Mouse (Mus musculus): ENCODE results near the gene Slc25a3. TPM values are rescaled to one million over a fixed set of nuclear protein-coding genes. Genes with fewer than 3 reads are reported as not detected.

The Slc25a3 gene
- polyA plus RNA-seq (2016; fragmentation: Nextera tagmentation; extraction: Ambion mirVana) = 384 and 413 TPM in 2 replicates

GRCm38 (mm10) chr10:91123828-91124822 lies at the start of gene Slc25a3:
Gene Slc25a3 (minus strand): TSS chr10:91124059.
- peak; percentile 98 for DNase-seq (ENCODE audit: low spot score)
- peaks cover 20% of the 10 kb centered on the region for H3K4me1 ChIP-seq (replicated peaks)
- H3K4me3 ChIP-seq = peak within 1 kb of the TSS; percentile 100
- H3K36me3 ChIP-seq = peaks cover 31% of the 10 kb centered on the region
- peak within 1 kb of the TSS; percentile 96 for H3K27ac ChIP-seq
- WGBS = 15% methylated on average over 59 of the region's 59 CpGs
- H3K9me3 ChIP-seq = no peaks in the 10 kb centered on the region
- H3K27me3 ChIP-seq (ENCODE audit: insufficient read depth, poor library complexity, severe bottlenecking) = no peaks in the 10 kb centered on the region

GRCm38 (mm10) chr10:91172329-91173100 lies 48.7 kb upstream of the Slc25a3 start:
- Histone ChIP-seq H3K4me1 (replicated peaks) (peaks cover 28% of the 10 kb centered on the region), H3K27me3 (ENCODE audit: insufficient read depth, poor library complexity, severe bottlenecking) (no peaks in the 10 kb centered on the region), H3K36me3 (peaks cover 12% of the 10 kb centered on the region), H3K4me3 (peak overlapping the region; percentile 98), H3K27ac (peak overlapping the region; percentile 100), H3K9me3 (no peaks in the 10 kb centered on the region)
- 90% methylated on average over 14 of the region's 14 CpGs for WGBS
- DNase-seq (ENCODE audit: low spot score) = no peak

GRCm38 (mm10) chr10:91171455-91172328 lies 47.8 kb upstream of the Slc25a3 start:
- under 1% methylated on average over 68 of the region's 68 CpGs for WGBS
- peak; percentile 94 for DNase-seq (ENCODE audit: low spot score)
- H3K27ac ChIP-seq = peak overlapping the region; percentile 100
- H3K4me3 ChIP-seq = peak overlapping the region; percentile 98
- no peaks in the 10 kb centered on the region for H3K9me3 ChIP-seq
- peaks cover 17% of the 10 kb centered on the region for H3K36me3 ChIP-seq
- peaks cover 32% of the 10 kb centered on the region for H3K4me1 ChIP-seq (replicated peaks)
- H3K27me3 ChIP-seq (ENCODE audit: insufficient read depth, poor library complexity, severe bottlenecking) = no peaks in the 10 kb centered on the region

GRCm38 (mm10) chr10:91171041-91171440 lies 47.2 kb upstream of the Slc25a3 start:
- peaks cover 32% of the 10 kb centered on the region for H3K4me1 ChIP-seq (replicated peaks)
- peak overlapping the region; percentile 100 for H3K27ac ChIP-seq
- WGBS = under 1% methylated on average over 59 of the region's 59 CpGs
- DNase-seq (ENCODE audit: low spot score) = no peak
- peak overlapping the region; percentile 98 for H3K4me3 ChIP-seq
- H3K27me3 ChIP-seq (ENCODE audit: insufficient read depth, poor library complexity, severe bottlenecking) = no peaks in the 10 kb centered on the region
- H3K9me3 ChIP-seq = no peaks in the 10 kb centered on the region
- peaks cover 20% of the 10 kb centered on the region for H3K36me3 ChIP-seq

GRCm38 (mm10) chr10:91170143-91170941 lies 46.5 kb upstream of the Slc25a3 start:
- H3K36me3 ChIP-seq = peaks cover 27% of the 10 kb centered on the region
- no peaks in the 10 kb centered on the region for H3K27me3 ChIP-seq (ENCODE audit: insufficient read depth, poor library complexity, severe bottlenecking)
- WGBS = 0% methylated on average over 50 of the region's 50 CpGs
- H3K9me3 ChIP-seq = no peaks in the 10 kb centered on the region
- peak overlapping the region; percentile 98 for H3K4me3 ChIP-seq
- peaks cover 32% of the 10 kb centered on the region for H3K4me1 ChIP-seq (replicated peaks)
- H3K27ac ChIP-seq = peak overlapping the region; percentile 100
- DNase-seq (ENCODE audit: low spot score) = peak; percentile 88

GRCm38 (mm10) chr10:91169414-91170065 lies 45.7 kb upstream of the Slc25a3 start:
- peak overlapping the region; percentile 98 for H3K4me3 ChIP-seq
- H3K36me3 ChIP-seq = peaks cover 35% of the 10 kb centered on the region
- peak overlapping the region; percentile 100 for H3K27ac ChIP-seq
- 47% methylated on average over 17 of the region's 17 CpGs for WGBS
- DNase-seq (ENCODE audit: low spot score) = no peak
- peaks cover 32% of the 10 kb centered on the region for H3K4me1 ChIP-seq (replicated peaks)
- H3K9me3 ChIP-seq = no peaks in the 10 kb centered on the region
- no peaks in the 10 kb centered on the region for H3K27me3 ChIP-seq (ENCODE audit: insufficient read depth, poor library complexity, severe bottlenecking)

GRCm38 (mm10) chr10:91167352-91167751 lies 43.5 kb upstream of the Slc25a3 start:
- Histone ChIP-seq H3K4me1 (replicated peaks) (peaks cover 31% of the 10 kb centered on the region), H3K36me3 (peaks cover 57% of the 10 kb centered on the region), H3K9me3 (no peaks in the 10 kb centered on the region), H3K27ac (no peak overlapping the region), H3K4me3 (peak overlapping the region; percentile 98), H3K27me3 (ENCODE audit: insufficient read depth, poor library complexity, severe bottlenecking) (no peaks in the 10 kb centered on the region)
- 78% methylated on average over 7 of the region's 7 CpGs for WGBS
- no peak for DNase-seq (ENCODE audit: low spot score)

- WGBS = 70% methylated on average over 5 of the region's 5 CpGs
- peaks cover 28% of the 10 kb centered on the region for H3K4me1 ChIP-seq (replicated peaks)
- H3K27ac ChIP-seq = no peak overlapping the region
- peaks cover 62% of the 10 kb centered on the region for H3K36me3 ChIP-seq
- H3K9me3 ChIP-seq = no peaks in the 10 kb centered on the region
- H3K27me3 ChIP-seq (ENCODE audit: insufficient read depth, poor library complexity, severe bottlenecking) = no peaks in the 10 kb centered on the region
- H3K4me3 ChIP-seq = peak overlapping the region; percentile 98
- peak; percentile 42 for DNase-seq (ENCODE audit: low spot score)
These were observed 43.0 kb upstream of the Slc25a3 start for GRCm38 (mm10) chr10:91166890-91167289.

- DNase-seq (ENCODE audit: low spot score) = no peak
- H3K4me3 ChIP-seq = no peak overlapping the region
- no peak overlapping the region for H3K27ac ChIP-seq
- peaks cover 72% of the 10 kb centered on the region for H3K36me3 ChIP-seq
- H3K27me3 ChIP-seq (ENCODE audit: insufficient read depth, poor library complexity, severe bottlenecking) = no peaks in the 10 kb centered on the region
- peaks cover 28% of the 10 kb centered on the region for H3K4me1 ChIP-seq (replicated peaks)
- no peaks in the 10 kb centered on the region for H3K9me3 ChIP-seq
These were observed 42.0 kb upstream of the Slc25a3 start for GRCm38 (mm10) chr10:91165850-91166249.

GRCm38 (mm10) chr10:91164491-91164890 lies 40.6 kb upstream of the Slc25a3 start:
- Histone ChIP-seq H3K36me3 (peaks cover 85% of the 10 kb centered on the region), H3K9me3 (no peaks in the 10 kb centered on the region), H3K27ac (no peak overlapping the region), H3K4me3 (no peak overlapping the region), H3K4me1 (replicated peaks) (peaks cover 28% of the 10 kb centered on the region), H3K27me3 (ENCODE audit: insufficient read depth, poor library complexity, severe bottlenecking) (no peaks in the 10 kb centered on the region)
- 85% methylated on average over 3 of the region's 3 CpGs for WGBS
- no peak for DNase-seq (ENCODE audit: low spot score)

GRCm38 (mm10) chr10:91162511-91163163 lies 38.8 kb upstream of the Slc25a3 start:
- no peaks in the 10 kb centered on the region for H3K9me3 ChIP-seq
- no peaks in the 10 kb centered on the region for H3K27me3 ChIP-seq (ENCODE audit: insufficient read depth, poor library complexity, severe bottlenecking)
- DNase-seq (ENCODE audit: low spot score) = no peak
- H3K4me1 ChIP-seq (replicated peaks) = peaks cover 9% of the 10 kb centered on the region
- 92% methylated on average over 15 of the region's 15 CpGs for WGBS
- no peak overlapping the region for H3K4me3 ChIP-seq
- H3K36me3 ChIP-seq = peaks cover 93% of the 10 kb centered on the region
- H3K27ac ChIP-seq = no peak overlapping the region
